Mouse (Mus musculus) kidney, postnatal 0 days (tissue): ENCODE measurements at regions not wholly inside any gene's neighbourhood (a gene's known extent, or its start where the extent isn't known, plus 50 kb on each side); places are given as distances from the start of the nearest gene placed in this dataset.

ENCODE experiments used
- ATAC-seq: fragments of 200-750 bp; cut with Nextera tagmentation; replicated peaks from 2 replicates; pipeline ENCODE4 v1.8.0; 2017; ENCODE audit warnings: low read depth, moderate number of reproducible peaks, moderate TSS enrichment, moderate library complexity; ENCODE audit not compliant: low FRiP score
- DNase-seq: peaks from one replicate; pipeline ENCODE4 v3.0.0-alpha.2; 2016; ENCODE audit warnings: low spot score
- H3K27ac ChIP-seq: fragments of 300-500 bp; sonication (generic); 2 replicates; pipeline ENCODE4 v1.5.1; 2014; ENCODE audit warnings: mild to moderate bottlenecking
- H3K27me3 ChIP-seq: fragments of 300-500 bp; sonication (generic); 2 replicates; pipeline ENCODE4 v1.6.1; 2014; ENCODE audit warnings: low read length, mixed read lengths; ENCODE audit not compliant: insufficient read depth
- H3K36me3 ChIP-seq: fragments of 300-500 bp; sonication (generic); 2 replicates; pipeline ENCODE4 v1.6.1; 2014; ENCODE audit warnings: low read length, mixed read lengths; ENCODE audit not compliant: insufficient read depth
- H3K4me1 ChIP-seq: fragments of 300-500 bp; sonication (generic); replicated peaks from 2 replicates; pipeline ENCODE4 v1.6.1; 2014; ENCODE audit warnings: antibody characterized with exemption, low read length, mixed read lengths; ENCODE audit not compliant: insufficient read depth
- H3K4me2 ChIP-seq: fragments of 300-500 bp; sonication (generic); 2 replicates; pipeline ENCODE4 v1.6.1; 2014; ENCODE audit warnings: mild to moderate bottlenecking, low read length, moderate library complexity, mixed read lengths
- H3K4me3 ChIP-seq: fragments of 300-500 bp; sonication (generic); replicated peaks from 2 replicates; pipeline ENCODE4 v1.5.1; 2014; ENCODE audit warnings: low read depth, low read length
- H3K9ac ChIP-seq: fragments of 300-500 bp; sonication (generic); 2 replicates; pipeline ENCODE4 v1.6.1; 2014; ENCODE audit warnings: low read depth, low read length
- H3K9me3 ChIP-seq: fragments of 300-500 bp; sonication (generic); replicated peaks from 2 replicates; pipeline ENCODE4 v1.6.1; 2016; ENCODE audit warnings: low read length, inconsistent platforms, mixed read lengths
- CTCF ChIP-seq: IDR thresholded peaks from 2 replicates; pipeline ENCODE4 v1.5.1; 2016; ENCODE audit warnings: antibody characterized with exemption, low read depth, mild to moderate bottlenecking, moderate library complexity
- WGBS: fragments of 180-500 bp; shearing (Covaris S2); extraction: QIAGEN DNeasy Blood & Tissue Kit; methylation state at CpG from one replicate; pipeline ENCODE4 v1.1.7; 2014; 5-methylcytosine and 5-hydroxymethylcytosine counted together

- Histone ChIP-seq H3K9me3 (no peaks in the 10 kb centered on the region), H3K27ac (no peak overlapping the region), H3K9ac (no peak overlapping the region), H3K4me2 (no peak overlapping the region), H3K4me1 (no peaks in the 10 kb centered on the region), H3K27me3 (no peaks in the 10 kb centered on the region), H3K36me3 (no peaks in the 10 kb centered on the region), H3K4me3 (no peak overlapping the region)
- no peak for DNase-seq
- 40% methylated on average over 9 of the region's 9 CpGs for WGBS
- no peak for TF ChIP-seq CTCF
- no peak for ATAC-seq
Measured at GRCm38 (mm10) chr5:119199906-119200305, 470.6 kb upstream of the Tbx3 start.

- H3K9ac ChIP-seq, result no peak overlapping the region
- no peaks in the 10 kb centered on the region for H3K36me3 ChIP-seq
- no peak overlapping the region for H3K4me2 ChIP-seq
- no peaks in the 10 kb centered on the region; the same call in 1 of the 2 replicates for H3K4me1 ChIP-seq
- DNase-seq (no peak), ATAC-seq (no peak)
- H3K27ac ChIP-seq, result no peak overlapping the region
- no peaks in the 10 kb centered on the region for H3K9me3 ChIP-seq
- 63% methylated on average over 8 of the region's 8 CpGs for WGBS
- no peak overlapping the region for H3K4me3 ChIP-seq
- H3K27me3 ChIP-seq, result no peaks in the 10 kb centered on the region
- no peak for TF ChIP-seq CTCF
Measured at GRCm38 (mm10) chr5:119201251-119201650, 469.2 kb upstream of the Tbx3 start.

- no peaks in the 10 kb centered on the region for H3K9me3 ChIP-seq
- TF ChIP-seq CTCF, result no peak
- WGBS, result 42% methylated on average over 2 of the region's 2 CpGs
Measured at GRCm38 (mm10) chr5:119204736-119205135, 465.7 kb upstream of the Tbx3 start.

GRCm38 (mm10) chr5:119208077-119208476, 462.4 kb upstream of the Tbx3 start:
- no peaks in the 10 kb centered on the region for H3K27me3 ChIP-seq
- H3K4me2 ChIP-seq, result no peak overlapping the region
- H3K27ac ChIP-seq, result no peak overlapping the region
- no peak for TF ChIP-seq CTCF
- peak; percentile 54 for DNase-seq
- no peaks in the 10 kb centered on the region for H3K36me3 ChIP-seq
- no peak overlapping the region for H3K9ac ChIP-seq
- no peaks in the 10 kb centered on the region; the same call in 1 of the 2 replicates for H3K4me1 ChIP-seq
- H3K4me3 ChIP-seq, result no peak overlapping the region
- no peaks in the 10 kb centered on the region for H3K9me3 ChIP-seq
- ATAC-seq, result no peak
- 28% methylated on average over 13 of the region's 13 CpGs for WGBS

More at GRCm38 (mm10) chr5:119204736-119205135, 465.7 kb upstream of the Tbx3 start:
- Histone ChIP-seq H3K27ac (no peak overlapping the region), H3K27me3 (no peaks in the 10 kb centered on the region), H3K4me2 (no peak overlapping the region), H3K36me3 (no peaks in the 10 kb centered on the region), H3K9ac (no peak overlapping the region), H3K4me1 (no peaks in the 10 kb centered on the region; the same call in 1 of the 2 replicates), H3K4me3 (no peak overlapping the region)
- ATAC-seq (no peak), DNase-seq (no peak)

- 54% methylated on average over 4 of the region's 4 CpGs for WGBS
- no peak for TF ChIP-seq CTCF
- DNase-seq, result no peak
Measured at GRCm38 (mm10) chr5:119213196-119213595, 457.3 kb upstream of the Tbx3 start.

GRCm38 (mm10) chr5:119213692-119214357, 456.6 kb upstream of the Tbx3 start:
- TF ChIP-seq CTCF, result no peak
- H3K27me3 ChIP-seq, result no peaks in the 10 kb centered on the region
- H3K9ac ChIP-seq, result no peak overlapping the region
- no peak overlapping the region for H3K27ac ChIP-seq
- no peak overlapping the region for H3K4me3 ChIP-seq
- H3K4me1 ChIP-seq, result no peaks in the 10 kb centered on the region
- no peaks in the 10 kb centered on the region for H3K9me3 ChIP-seq
- H3K4me2 ChIP-seq, result no peak overlapping the region
- ATAC-seq, result no peak
- H3K36me3 ChIP-seq, result no peaks in the 10 kb centered on the region
- DNase-seq, result no peak
- 54% methylated on average over 7 of the region's 7 CpGs for WGBS

More at GRCm38 (mm10) chr5:119213196-119213595, 457.3 kb upstream of the Tbx3 start:
- Histone ChIP-seq H3K27ac (no peak overlapping the region), H3K27me3 (no peaks in the 10 kb centered on the region), H3K4me3 (no peak overlapping the region), H3K9me3 (no peaks in the 10 kb centered on the region), H3K4me1 (no peaks in the 10 kb centered on the region; the same call in 1 of the 2 replicates), H3K4me2 (no peak overlapping the region), H3K9ac (no peak overlapping the region), H3K36me3 (no peaks in the 10 kb centered on the region)
- no peak for ATAC-seq
